Mouse (Mus musculus): ENCODE results near the gene Gm609. TPM values are rescaled to one million over a fixed set of nuclear protein-coding genes. Genes with fewer than 3 reads are reported as not detected.

Gm609 gene
- total RNA-seq, 4 experiments from 2014 or later = 0.24 to 0.49 (median 0.38) TPM

Other genes starting within 250 kb of the Gm609 start
- 10 to 100 TPM; 73.9 to 89.3 (median 84.1) TPM for gene Cd200, start 83.9 kb downstream of the Gm609 start, total RNA-seq (2022)
- not detected for gene Gm17783, start 39.1 kb upstream of the Gm609 start, total RNA-seq (2022)
- gene Slc9c1, start 42.3 kb upstream of the Gm609 start, total RNA-seq (2022) = not detected
- not detected for gene Gcsam, start 117.4 kb upstream of the Gm609 start, total RNA-seq (2022)
- under 1 TPM in 3 of 4 experiments, not detected in 1; 0.14 to 0.39 (median 0.18) TPM for gene BC016579, start 161.1 kb upstream of the Gm609 start, total RNA-seq (2022)
- gene Tmprss7, start 200.7 kb upstream of the Gm609 start, total RNA-seq (2022) = 1 to 10 TPM; 1.3 to 2.5 (median 1.6) TPM
- 100 to 1,000 TPM; 207 to 253 (median 235) TPM for gene Tagln3, start 231.6 kb upstream of the Gm609 start, total RNA-seq (2022)
- 10 to 100 TPM; 19.5 to 27.1 (median 21.8) TPM for gene Abhd10, start 250.0 kb upstream of the Gm609 start, total RNA-seq (2022)